Mouse (Mus musculus) testis, postnatal 14 days (tissue): ENCODE data around the gene Rhbdd3.
"Not testable (repeated sequence)": the region's sequence is repeated elsewhere in the genome, so short reads cannot be mapped to it uniquely, and the experiment has no call there.

Source experiments
- DNase-seq: peaks from one replicate; pipeline ENCODE4 v3.0.0; 2021; ENCODE audit warnings: low spot score

Rhbdd3 gene

GRCm38 (mm10) chr11:5065056-5065821, 33.5 kb upstream of the Rhbdd3 start, which contains the start of gene Gas2l1:
Gas2l1 (minus strand) TSS chr11:5065327.
- DNase-seq = peak; percentile 89

- DNase-seq = no peak
These were observed 31.7 kb upstream of the Rhbdd3 start for GRCm38 (mm10) chr11:5067063-5067462.

- no peak for DNase-seq
These were observed 30.4 kb upstream of the Rhbdd3 start for GRCm38 (mm10) chr11:5068126-5068971.

- no peak for DNase-seq
These were observed 23.8 kb upstream of the Rhbdd3 start for GRCm38 (mm10) chr11:5074882-5075281.

- no peak for DNase-seq
These were observed 23.0 kb upstream of the Rhbdd3 start for GRCm38 (mm10) chr11:5075760-5076159.

- DNase-seq = not testable (repeated sequence)
These were observed 21.9 kb upstream of the Rhbdd3 start for GRCm38 (mm10) chr11:5076843-5077242.

GRCm38 (mm10) chr11:5089147-5089546, 9.6 kb upstream of the Rhbdd3 start:
- no peak for DNase-seq

GRCm38 (mm10) chr11:5091706-5092105, 7.0 kb upstream of the Rhbdd3 start:
- no peak for DNase-seq

GRCm38 (mm10) chr11:5095877-5096276, 2.8 kb upstream of the Rhbdd3 start:
- no peak for DNase-seq

- no peak for DNase-seq
These were observed 2.2 kb upstream of the Rhbdd3 start for GRCm38 (mm10) chr11:5096480-5097020.

GRCm38 (mm10) chr11:5098035-5098735, 541 bp upstream of the Rhbdd3 start:
- DNase-seq = peak; percentile 58

GRCm38 (mm10) chr11:5099576-5100183, 954 bp downstream of the Rhbdd3 start:
- DNase-seq = peak; percentile 89

- DNase-seq = no peak
These were observed 1.6 kb downstream of the Rhbdd3 start for GRCm38 (mm10) chr11:5100283-5100682.

GRCm38 (mm10) chr11:5100801-5101200, 2.1 kb downstream of the Rhbdd3 start:
- DNase-seq = no peak

- no peak for DNase-seq
These were observed 2.9 kb downstream of the Rhbdd3 start for GRCm38 (mm10) chr11:5101641-5102040.

- DNase-seq = no peak
These were observed 3.7 kb downstream of the Rhbdd3 start for GRCm38 (mm10) chr11:5102384-5102783.

- no peak for DNase-seq
These were observed 5.3 kb downstream of the Rhbdd3 start for GRCm38 (mm10) chr11:5103986-5104509.

- DNase-seq = no peak
These were observed 10.7 kb downstream of the Rhbdd3 start for GRCm38 (mm10) chr11:5109441-5109840.

GRCm38 (mm10) chr11:5113645-5114044, 14.9 kb downstream of the Rhbdd3 start:
- no peak for DNase-seq

GRCm38 (mm10) chr11:5114931-5115581, 16.3 kb downstream of the Rhbdd3 start:
- peak; percentile 85 for DNase-seq

- no peak for DNase-seq
These were observed 27.0 kb downstream of the Rhbdd3 start for GRCm38 (mm10) chr11:5125713-5126112.
